Mouse (Mus musculus): ENCODE data around the gene Asxl2. TPM values are rescaled to one million over a fixed set of nuclear protein-coding genes. Genes with fewer than 3 reads are reported as not detected.

Gene Asxl2
- total and polyA plus RNA-seq, 3 experiments: 11.6 to 18.9 (median 15.2) TPM

- in situ Hi-C loops (cut with MboI; ENCODE audit: low pct_ligation_motif_present, low pct_unique_long_range_greater_than_20kb, low sequenced_read_pairs) (no loop called here), dilution Hi-C loops (cut with MboI; ENCODE audit: extremely low pct_ligation_motif_present, extremely low pct_unique_long_range_greater_than_20kb, low sequenced_read_pairs) (no loop called here)
- DNase-seq (ENCODE audit: extremely low read depth): peak; percentile 54
- Histone ChIP-seq H3K4me3 (replicated peaks in 1 of 3; ENCODE audit: low read depth in 2 of 3, low read length in 2 of 3, poor library complexity in 1 of 3) (no peak overlapping the region), H3K36me3 (replicated peaks in 1 of 2; ENCODE audit: control insufficient read depth in 1 of 2, insufficient read depth in 1 of 2, low read length in 1 of 2) (peaks cover 0 to 11% of the 10 kb centered on the region in 2 experiments), H3K27me3 (replicated peaks) (no peaks in the 10 kb centered on the region), H3K79me2 (replicated peaks; ENCODE audit: control insufficient read depth, extremely low read depth, insufficient read depth, poor library complexity, severe bottlenecking) (no peaks in the 10 kb centered on the region), H3K4me1 (ENCODE audit: control insufficient read depth in 1 of 2, insufficient read depth in 2 of 2) (peaks cover 0 to 14% of the 10 kb centered on the region in 2 experiments; a peak in 2 of 4 replicates), H3K9me3 (replicated peaks; ENCODE audit: low read length) (no peaks in the 10 kb centered on the region), H3K4me2 (ENCODE audit: insufficient read depth, low read depth, poor library complexity, severe bottlenecking) (no peak overlapping the region), H3K9ac (ENCODE audit: insufficient read depth, low read depth) (no peak overlapping the region), H3K27ac (ENCODE audit: insufficient read depth, low read depth) (no peak overlapping the region)
- TF ChIP-seq ZNF384 (IDR thresholded peaks at IDR 0.05; ENCODE audit: low read depth, low read length): no peak
- no peak for TF ChIP-seq MAFK (IDR thresholded peaks at IDR 0.05; ENCODE audit: insufficient replicate concordance, low read length)
- no peak for TF ChIP-seq ZMIZ1 (IDR thresholded peaks at IDR 0.05; ENCODE audit: low read depth, low read length)
- peak; percentile 14 to 72; a peak in 3 of 4 replicates for TF ChIP-seq CTCF (conservative IDR thresholded peaks at IDR 0.05 in 1 of 2, IDR thresholded peaks at IDR 0.05 in 1 of 2; ENCODE audit: low read depth in 2 of 2, low read length in 2 of 2)
- peak; percentile 37; the same call in 1 of the 2 replicates for TF ChIP-seq MYC (IDR thresholded peaks at IDR 0.05; ENCODE audit: low read depth, low read length)
- no peak for TF ChIP-seq CHD1 (IDR thresholded peaks at IDR 0.05; ENCODE audit: low read depth, low read length)
- TF ChIP-seq UBTF (IDR thresholded peaks at IDR 0.05; ENCODE audit: low read depth, low read length): no peak
- no peak for TF ChIP-seq IRF4 (IDR thresholded peaks at IDR 0.05; ENCODE audit: low read depth, low read length)
- no peak for TF ChIP-seq POLR2A (IDR thresholded peaks at IDR 0.05; ENCODE audit: low read depth, low read length)
- TF ChIP-seq EP300 (IDR thresholded peaks at IDR 0.05; ENCODE audit: low read length): no peak
- no peak for TF ChIP-seq MAZ (IDR thresholded peaks at IDR 0.05; ENCODE audit: low read depth, low read length)
- TF ChIP-seq HCFC1 (IDR thresholded peaks at IDR 0.05; ENCODE audit: low read depth, low read length): no peak
- no peak for TF ChIP-seq PAX5 (IDR thresholded peaks at IDR 0.05; ENCODE audit: low read length)
- TF ChIP-seq ZKSCAN1 (IDR thresholded peaks at IDR 0.05; ENCODE audit: borderline replicate concordance, low read depth, low read length): no peak
- peak; percentile 70 for TF ChIP-seq RAD21 (IDR thresholded peaks at IDR 0.05; ENCODE audit: low read depth, low read length)
- TF ChIP-seq MAX (IDR thresholded peaks at IDR 0.05; ENCODE audit: low read length): no peak
- TF ChIP-seq SMC3 (IDR thresholded peaks at IDR 0.05; ENCODE audit: low read depth, low read length): peak; percentile 55
- no peak for TF ChIP-seq NRF1 (IDR thresholded peaks at IDR 0.05; ENCODE audit: low read depth, low read length)
- no peak for TF ChIP-seq TCF12 (IDR thresholded peaks at IDR 0.05; ENCODE audit: low read depth, low read length)
- no peak for TF ChIP-seq GABPA (IDR thresholded peaks at IDR 0.05; ENCODE audit: insufficient replicate concordance, low read depth, low read length)
- no peak for TF ChIP-seq NELFE (IDR thresholded peaks at IDR 0.05; ENCODE audit: low read depth, low read length)
- no peak for TF ChIP-seq BHLHE40 (IDR thresholded peaks at IDR 0.05; ENCODE audit: low read depth, low read length)
- TF ChIP-seq ZC3H11A (IDR thresholded peaks at IDR 0.05; ENCODE audit: low read depth, low read length): no peak
Measured at GRCm38 (mm10) chr12:3377190-3377589, 49.5 kb upstream of the Asxl2 start.

GRCm38 (mm10) chr12:3377755-3378154, 48.9 kb upstream of the Asxl2 start:
- dilution Hi-C loops (cut with MboI; ENCODE audit: extremely low pct_ligation_motif_present, extremely low pct_unique_long_range_greater_than_20kb, low sequenced_read_pairs) (no loop called here), in situ Hi-C loops (cut with MboI; ENCODE audit: low pct_ligation_motif_present, low pct_unique_long_range_greater_than_20kb, low sequenced_read_pairs) (no loop called here)
- TF ChIP-seq SMC3 (IDR thresholded peaks at IDR 0.05; ENCODE audit: low read depth, low read length) (no peak), MXI1 (IDR thresholded peaks at IDR 0.05; ENCODE audit: low read depth, low read length) (no peak), TBP (conservative IDR thresholded peaks at IDR 0.05; ENCODE audit: low read depth, low read length) (no peak), ZKSCAN1 (IDR thresholded peaks at IDR 0.05; ENCODE audit: borderline replicate concordance, low read depth, low read length) (no peak), ZC3H11A (IDR thresholded peaks at IDR 0.05; ENCODE audit: low read depth, low read length) (no peak), NELFE (IDR thresholded peaks at IDR 0.05; ENCODE audit: low read depth, low read length) (no peak), MAFK (IDR thresholded peaks at IDR 0.05; ENCODE audit: insufficient replicate concordance, low read length) (no peak), EP300 (IDR thresholded peaks at IDR 0.05; ENCODE audit: low read length) (no peak), MYC (IDR thresholded peaks at IDR 0.05; ENCODE audit: low read depth, low read length) (no peak), RAD21 (IDR thresholded peaks at IDR 0.05; ENCODE audit: low read depth, low read length) (no peak), POLR2A (IDR thresholded peaks at IDR 0.05; ENCODE audit: low read depth, low read length) (no peak), UBTF (IDR thresholded peaks at IDR 0.05; ENCODE audit: low read depth, low read length) (no peak), PAX5 (IDR thresholded peaks at IDR 0.05; ENCODE audit: low read length) (no peak), CTCF (conservative IDR thresholded peaks at IDR 0.05 in 1 of 2, IDR thresholded peaks at IDR 0.05 in 1 of 2; ENCODE audit: low read depth in 2 of 2, low read length in 2 of 2) (no peak), ZMIZ1 (IDR thresholded peaks at IDR 0.05; ENCODE audit: low read depth, low read length) (no peak), BHLHE40 (IDR thresholded peaks at IDR 0.05; ENCODE audit: low read depth, low read length) (no peak), JUND (conservative IDR thresholded peaks at IDR 0.05; ENCODE audit: low read depth, low read length) (no peak), ZNF384 (IDR thresholded peaks at IDR 0.05; ENCODE audit: low read depth, low read length) (no peak), SIN3A (IDR thresholded peaks at IDR 0.05; ENCODE audit: low read length) (no peak), POLR2AphosphoS2 (IDR thresholded peaks at IDR 0.05; ENCODE audit: low read depth, low read length) (no peak)
- Histone ChIP-seq H3K36me3 (replicated peaks in 1 of 2; ENCODE audit: control insufficient read depth in 1 of 2, insufficient read depth in 1 of 2, low read length in 1 of 2) (peaks cover 0 to 12% of the 10 kb centered on the region in 2 experiments), H3K27ac (ENCODE audit: insufficient read depth, low read depth) (no peak overlapping the region), H3K79me2 (replicated peaks; ENCODE audit: control insufficient read depth, extremely low read depth, insufficient read depth, poor library complexity, severe bottlenecking) (no peaks in the 10 kb centered on the region), H3K4me1 (ENCODE audit: control insufficient read depth in 1 of 2, insufficient read depth in 2 of 2) (peaks cover 0 to 10% of the 10 kb centered on the region in 2 experiments; a peak in 2 of 4 replicates), H3K4me2 (ENCODE audit: insufficient read depth, low read depth, poor library complexity, severe bottlenecking) (no peak overlapping the region), H3K9me3 (replicated peaks; ENCODE audit: low read length) (no peaks in the 10 kb centered on the region), H3K4me3 (replicated peaks in 1 of 3; ENCODE audit: low read depth in 2 of 3, low read length in 2 of 3, poor library complexity in 1 of 3) (no peak overlapping the region), H3K9ac (ENCODE audit: insufficient read depth, low read depth) (no peak overlapping the region), H3K27me3 (replicated peaks) (no peaks in the 10 kb centered on the region)
- no peak for DNase-seq (ENCODE audit: extremely low read depth)
